Mouse (Mus musculus): Measurements from ENCODE around the gene Mcm3. TPM values are rescaled to one million over a fixed set of nuclear protein-coding genes. Genes with fewer than 3 reads are reported as not detected.

Mcm3 gene
- polyA plus RNA-seq, 1 experiment from 2014 or later = 22.5 TPM

DNA sequence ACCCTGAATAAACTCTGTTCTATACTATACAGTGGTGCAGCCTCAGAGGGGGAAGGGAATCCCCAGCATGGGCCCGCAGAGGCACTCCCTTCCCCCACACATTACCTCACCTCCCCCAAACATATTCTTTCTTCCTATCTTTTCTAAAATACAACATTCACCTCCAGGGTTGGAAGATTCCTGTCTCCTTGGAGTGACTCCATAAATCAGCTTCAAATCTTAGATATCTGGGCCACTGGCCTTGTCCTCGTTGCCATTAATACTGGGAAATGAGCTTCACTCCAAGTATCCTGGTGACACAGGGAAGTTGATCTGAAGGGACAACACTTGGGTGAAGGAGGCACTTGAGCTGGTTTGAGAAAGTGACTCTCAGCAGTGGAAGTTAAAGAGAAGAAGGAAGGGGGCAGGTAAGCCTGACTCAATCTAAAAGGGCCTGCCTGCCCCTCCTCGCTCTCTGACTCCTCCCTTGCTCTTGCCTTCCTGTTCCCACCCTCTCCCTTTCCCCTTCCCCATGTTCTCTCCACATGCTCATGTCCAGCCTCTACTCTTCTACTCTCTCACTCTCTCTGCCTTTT, 16.5 kb upstream of the Mcm3 start:
- Histone ChIP-seq H3K36me3 (ENCODE audit: control insufficient read depth, insufficient read depth, low read length) (no peaks in the 10 kb centered on the region), H3K4me2 (ENCODE audit: low read length) (no peak overlapping the region), H3K9me3 (ENCODE audit: control insufficient read depth, low read length) (peaks cover 2% of the 10 kb centered on the region; the same call in 1 of the 2 replicates), H3K27ac (ENCODE audit: low read depth, low read length) (no peak overlapping the region), H3K9ac (ENCODE audit: low read depth, low read length) (no peak overlapping the region), H3K27me3 (replicated peaks; ENCODE audit: control insufficient read depth, insufficient read depth, low read length) (no peaks in the 10 kb centered on the region), H3K4me3 (ENCODE audit: low read length) (no peak overlapping the region), H3K4me1 (ENCODE audit: control insufficient read depth, insufficient read depth, low read depth, low read length) (no peaks in the 10 kb centered on the region)
- 80% methylated on average over 3 of the region's 3 CpGs for WGBS
- ATAC-seq = no peak

DNA sequence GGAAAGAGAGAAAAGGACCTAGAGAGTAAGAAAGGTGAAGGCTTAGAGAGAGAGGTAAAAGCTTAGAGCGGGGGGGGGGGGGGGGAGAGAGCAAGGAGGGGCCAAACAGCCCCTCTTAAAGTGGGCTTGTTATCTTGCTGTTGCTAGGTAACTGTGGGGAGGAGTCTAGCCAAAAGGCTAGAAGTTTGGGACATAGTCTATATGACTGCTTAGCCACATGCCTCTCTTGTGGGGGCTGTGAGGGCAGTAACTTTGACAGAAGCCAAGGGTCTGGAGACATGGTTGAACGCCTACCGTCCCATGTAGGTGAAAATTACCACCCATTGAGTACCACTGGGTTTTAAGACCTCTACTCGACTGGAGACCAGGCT, 13.0 kb upstream of the Mcm3 start:
- no peak for ATAC-seq
- Histone ChIP-seq H3K9me3 (ENCODE audit: control insufficient read depth, low read length) (peaks cover 2% of the 10 kb centered on the region; the same call in 1 of the 2 replicates), H3K36me3 (ENCODE audit: control insufficient read depth, insufficient read depth, low read length) (no peaks in the 10 kb centered on the region), H3K4me1 (ENCODE audit: control insufficient read depth, insufficient read depth, low read depth, low read length) (no peaks in the 10 kb centered on the region), H3K9ac (ENCODE audit: low read depth, low read length) (no peak overlapping the region), H3K4me2 (ENCODE audit: low read length) (no peak overlapping the region), H3K27me3 (replicated peaks; ENCODE audit: control insufficient read depth, insufficient read depth, low read length) (no peaks in the 10 kb centered on the region), H3K27ac (ENCODE audit: low read depth, low read length) (no peak overlapping the region), H3K4me3 (ENCODE audit: low read length) (no peak overlapping the region)
- 86% methylated on average over 3 of the region's 4 CpGs for WGBS

DNA sequence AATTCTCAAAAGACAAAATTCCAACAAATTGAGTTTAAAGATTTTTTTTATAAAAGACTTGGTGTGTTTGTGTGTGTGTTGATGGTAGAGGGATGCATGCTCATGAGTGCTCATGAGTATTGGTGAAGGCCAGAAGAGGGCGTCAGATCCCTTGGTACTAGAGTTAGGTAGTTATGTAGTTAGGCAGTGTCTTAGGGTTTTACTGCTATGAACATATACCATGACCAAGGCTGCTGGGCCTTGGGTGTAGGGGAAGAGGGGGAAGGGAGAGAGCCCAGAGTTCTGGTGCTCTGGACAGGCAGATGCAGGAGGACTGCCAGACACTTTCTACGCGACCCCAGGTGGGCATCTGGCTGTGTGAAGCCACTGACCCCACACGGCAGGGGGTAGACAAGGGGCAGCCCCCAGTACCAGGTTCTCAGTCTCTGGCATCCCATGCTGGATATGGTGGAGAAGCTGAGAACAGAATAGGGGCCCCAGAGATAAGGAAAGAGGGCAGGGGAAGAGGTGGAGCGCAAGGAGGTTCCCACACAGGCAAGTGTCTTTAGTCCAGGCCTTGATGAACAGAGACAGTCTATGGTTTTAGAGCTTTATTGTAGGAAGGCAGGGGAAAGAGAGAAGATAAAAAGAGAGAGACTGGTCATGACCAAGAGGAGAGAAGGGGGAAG, 12.5 kb upstream of the Mcm3 start:
- no peaks in the 10 kb centered on the region for H3K36me3 ChIP-seq (ENCODE audit: control insufficient read depth, insufficient read depth, low read length)
- WGBS = 75% methylated on average over 5 of the region's 5 CpGs
- no peaks in the 10 kb centered on the region for H3K9me3 ChIP-seq (ENCODE audit: control insufficient read depth, low read length)
- H3K27me3 ChIP-seq (replicated peaks; ENCODE audit: control insufficient read depth, insufficient read depth, low read length) = no peaks in the 10 kb centered on the region
- no peak overlapping the region for H3K9ac ChIP-seq (ENCODE audit: low read depth, low read length)
- H3K4me1 ChIP-seq (ENCODE audit: control insufficient read depth, insufficient read depth, low read depth, low read length) = no peaks in the 10 kb centered on the region
- no peak overlapping the region for H3K4me2 ChIP-seq (ENCODE audit: low read length)
- no peak for ATAC-seq
- no peak overlapping the region for H3K27ac ChIP-seq (ENCODE audit: low read depth, low read length)
- no peak overlapping the region for H3K4me3 ChIP-seq (ENCODE audit: low read length)

DNA sequence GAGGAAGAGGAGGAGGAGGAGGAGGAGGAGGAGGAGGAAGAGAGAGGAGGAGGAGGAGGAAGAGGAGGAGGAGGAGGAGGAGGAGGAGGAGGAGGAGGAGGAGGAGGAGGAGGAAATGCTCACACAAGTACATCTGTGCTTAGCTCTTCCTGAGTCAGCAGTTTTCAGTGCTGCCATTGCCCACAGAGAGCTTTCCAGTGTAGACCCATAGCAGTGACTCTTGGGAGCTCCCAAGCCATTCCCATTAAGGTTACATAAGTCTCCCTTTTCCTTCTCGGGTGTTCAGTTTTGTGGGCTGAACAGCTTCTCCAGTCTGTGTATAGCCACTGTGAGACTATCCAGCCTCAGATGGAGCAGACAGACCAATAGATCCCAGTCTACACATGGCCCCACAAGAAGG, 10.4 kb upstream of the Mcm3 start:
- no peak for ATAC-seq
- no peaks in the 10 kb centered on the region for H3K27me3 ChIP-seq (replicated peaks; ENCODE audit: control insufficient read depth, insufficient read depth, low read length)
- H3K9me3 ChIP-seq (ENCODE audit: control insufficient read depth, low read length) = no peaks in the 10 kb centered on the region
- 67% methylated on average over 1 of the region's 1 CpGs for WGBS
- H3K4me1 ChIP-seq (ENCODE audit: control insufficient read depth, insufficient read depth, low read depth, low read length) = no peaks in the 10 kb centered on the region
- H3K4me3 ChIP-seq (ENCODE audit: low read length) = no peak overlapping the region
- no peak overlapping the region for H3K9ac ChIP-seq (ENCODE audit: low read depth, low read length)
- no peak overlapping the region for H3K4me2 ChIP-seq (ENCODE audit: low read length)
- no peaks in the 10 kb centered on the region for H3K36me3 ChIP-seq (ENCODE audit: control insufficient read depth, insufficient read depth, low read length)
- H3K27ac ChIP-seq (ENCODE audit: low read depth, low read length) = no peak overlapping the region

DNA sequence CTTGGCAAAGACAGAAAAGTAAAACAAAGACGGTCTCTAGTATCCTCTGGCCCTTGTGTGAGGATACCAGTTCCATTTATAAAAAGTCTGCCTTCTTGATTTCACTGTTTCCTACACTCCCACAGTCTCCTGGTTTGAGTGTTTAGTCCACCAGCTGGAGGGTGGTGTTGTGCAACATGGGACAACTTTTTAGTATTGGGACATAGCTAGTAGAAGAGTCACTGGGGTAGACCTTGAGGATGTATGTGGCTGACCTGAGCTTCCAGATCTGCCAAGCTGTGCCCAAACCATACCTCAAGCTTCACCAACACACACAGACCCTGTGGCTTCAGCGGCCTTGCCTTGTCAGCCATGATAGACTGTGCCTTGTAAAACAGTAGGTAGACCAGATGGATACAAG, 7.9 kb upstream of the Mcm3 start:
- no peak overlapping the region for H3K4me3 ChIP-seq (ENCODE audit: low read length)
- 96% methylated on average over 2 of the region's 2 CpGs for WGBS
- H3K9ac ChIP-seq (ENCODE audit: low read depth, low read length) = no peak overlapping the region
- no peaks in the 10 kb centered on the region for H3K4me1 ChIP-seq (ENCODE audit: control insufficient read depth, insufficient read depth, low read depth, low read length)
- no peak overlapping the region for H3K27ac ChIP-seq (ENCODE audit: low read depth, low read length)
- no peaks in the 10 kb centered on the region for H3K27me3 ChIP-seq (replicated peaks; ENCODE audit: control insufficient read depth, insufficient read depth, low read length)
- no peaks in the 10 kb centered on the region for H3K36me3 ChIP-seq (ENCODE audit: control insufficient read depth, insufficient read depth, low read length)
- no peak overlapping the region for H3K4me2 ChIP-seq (ENCODE audit: low read length)
- no peaks in the 10 kb centered on the region for H3K9me3 ChIP-seq (ENCODE audit: control insufficient read depth, low read length)
- no peak for ATAC-seq

DNA sequence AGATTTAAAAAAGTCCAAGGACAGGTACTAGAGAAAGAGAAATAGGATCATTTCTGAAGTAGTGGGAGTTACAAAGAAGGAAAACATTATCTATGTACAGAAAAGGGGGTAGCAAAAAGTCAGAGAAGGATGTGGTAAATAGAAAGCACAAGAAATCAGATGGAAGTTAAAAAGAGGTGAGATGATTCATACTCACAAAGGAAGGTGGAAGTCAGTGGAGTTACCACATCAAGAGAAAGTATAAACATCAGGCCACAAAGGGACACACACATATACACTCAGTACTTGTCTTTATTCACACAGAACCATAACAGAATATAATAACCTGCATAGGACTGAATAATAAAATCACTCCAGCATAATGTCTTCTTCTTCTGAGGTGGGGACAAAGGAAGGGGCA, 4.9 kb upstream of the Mcm3 start:
- H3K4me3 ChIP-seq (ENCODE audit: low read length) = no peak overlapping the region

DNA sequence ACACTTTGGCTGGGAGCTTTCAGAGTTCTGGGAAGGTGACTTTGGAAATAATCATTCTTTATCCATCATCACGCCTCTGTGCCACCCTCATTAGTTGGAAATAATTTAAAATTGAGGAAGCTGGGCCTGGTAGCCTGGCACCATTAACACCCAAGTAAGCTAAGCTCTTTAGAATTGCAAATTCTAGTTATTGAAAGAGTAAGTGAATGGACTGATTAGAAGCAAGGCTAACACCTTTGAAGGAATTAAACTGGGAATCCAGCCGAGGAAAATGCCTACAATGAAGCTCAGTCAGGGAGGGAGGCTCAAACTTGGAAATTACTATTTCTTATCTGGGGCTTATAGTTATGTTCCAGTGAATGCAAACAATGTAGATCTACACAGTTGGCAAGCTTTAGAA, 3.8 kb upstream of the Mcm3 start:
- Histone ChIP-seq H3K9ac (ENCODE audit: low read depth, low read length) (no peak overlapping the region), H3K27ac (ENCODE audit: low read depth, low read length) (no peak overlapping the region), H3K36me3 (ENCODE audit: control insufficient read depth, insufficient read depth, low read length) (no peaks in the 10 kb centered on the region), H3K4me2 (ENCODE audit: low read length) (no peak overlapping the region), H3K27me3 (replicated peaks; ENCODE audit: control insufficient read depth, insufficient read depth, low read length) (no peaks in the 10 kb centered on the region), H3K9me3 (ENCODE audit: control insufficient read depth, low read length) (no peaks in the 10 kb centered on the region), H3K4me3 (ENCODE audit: low read length) (no peak overlapping the region), H3K4me1 (ENCODE audit: control insufficient read depth, insufficient read depth, low read depth, low read length) (peaks cover 2% of the 10 kb centered on the region; the same call in 1 of the 2 replicates)
- WGBS = 63% methylated on average over 2 of the region's 2 CpGs
- ATAC-seq = no peak

More for the DNA sequence above, 4.9 kb upstream of the Mcm3 start:
- Histone ChIP-seq H3K27ac (ENCODE audit: low read depth, low read length) (no peak overlapping the region), H3K9me3 (ENCODE audit: control insufficient read depth, low read length) (no peaks in the 10 kb centered on the region), H3K9ac (ENCODE audit: low read depth, low read length) (no peak overlapping the region), H3K4me2 (ENCODE audit: low read length) (no peak overlapping the region), H3K27me3 (replicated peaks; ENCODE audit: control insufficient read depth, insufficient read depth, low read length) (no peaks in the 10 kb centered on the region), H3K36me3 (ENCODE audit: control insufficient read depth, insufficient read depth, low read length) (no peaks in the 10 kb centered on the region), H3K4me1 (ENCODE audit: control insufficient read depth, insufficient read depth, low read depth, low read length) (no peaks in the 10 kb centered on the region)
- no peak for ATAC-seq

DNA sequence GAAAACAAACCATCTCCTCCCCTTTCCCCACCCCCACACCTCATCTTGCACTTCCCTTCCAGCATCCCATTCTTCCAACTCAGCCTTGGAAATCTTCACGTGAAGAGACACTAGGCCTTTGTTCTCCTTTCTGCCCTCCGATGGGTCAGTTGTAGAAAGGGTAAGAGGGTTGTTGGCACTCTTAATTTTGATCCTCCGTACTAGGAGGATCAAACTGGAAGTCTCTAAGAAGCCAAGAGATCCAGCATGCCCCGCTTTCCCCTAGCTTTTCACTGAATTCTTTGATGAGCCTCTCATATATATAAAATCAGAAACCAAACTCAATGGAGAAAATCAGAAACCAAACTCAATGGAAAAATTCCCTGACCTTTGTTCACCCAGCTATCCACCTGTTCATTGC, 3.4 kb upstream of the Mcm3 start:
- no peak overlapping the region for H3K4me2 ChIP-seq (ENCODE audit: low read length)
- ATAC-seq = no peak

DNA sequence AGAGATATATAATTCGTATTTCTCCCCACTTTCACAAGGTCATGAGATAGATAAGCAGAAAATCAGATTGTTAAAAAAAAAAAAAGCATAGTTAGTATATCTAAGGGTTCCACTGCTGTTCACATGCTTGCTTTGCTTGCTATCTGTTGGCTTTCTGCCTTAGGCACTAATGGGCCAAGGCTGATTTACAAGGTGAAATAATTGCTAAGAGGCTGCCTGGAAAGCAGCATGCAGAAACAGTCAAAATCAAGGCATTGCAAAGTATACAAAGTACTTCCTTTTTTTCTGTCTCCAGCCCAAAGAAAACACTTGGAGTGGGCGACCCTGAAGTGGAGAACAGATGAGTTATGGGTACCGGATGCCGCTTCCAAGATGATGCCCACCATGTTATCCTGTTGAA, 847 bp upstream of the Mcm3 start:
- Histone ChIP-seq H3K9me3 (ENCODE audit: control insufficient read depth, low read length) (no peaks in the 10 kb centered on the region), H3K27me3 (replicated peaks; ENCODE audit: control insufficient read depth, insufficient read depth, low read length) (no peaks in the 10 kb centered on the region), H3K4me1 (ENCODE audit: control insufficient read depth, insufficient read depth, low read depth, low read length) (peaks cover 2% of the 10 kb centered on the region; the same call in 1 of the 2 replicates), H3K4me3 (ENCODE audit: low read length) (no peak overlapping the region), H3K4me2 (ENCODE audit: low read length) (no peak overlapping the region), H3K27ac (ENCODE audit: low read depth, low read length) (no peak overlapping the region), H3K36me3 (ENCODE audit: control insufficient read depth, insufficient read depth, low read length) (no peaks in the 10 kb centered on the region), H3K9ac (ENCODE audit: low read depth, low read length) (no peak overlapping the region)
- WGBS = 90% methylated on average over 4 of the region's 4 CpGs
- no peak for ATAC-seq

More for the DNA sequence above, 3.4 kb upstream of the Mcm3 start:
- peaks cover 2% of the 10 kb centered on the region; the same call in 1 of the 2 replicates for H3K4me1 ChIP-seq (ENCODE audit: control insufficient read depth, insufficient read depth, low read depth, low read length)
- H3K4me3 ChIP-seq (ENCODE audit: low read length) = no peak overlapping the region
- no peaks in the 10 kb centered on the region for H3K36me3 ChIP-seq (ENCODE audit: control insufficient read depth, insufficient read depth, low read length)
- no peak overlapping the region for H3K27ac ChIP-seq (ENCODE audit: low read depth, low read length)
- H3K27me3 ChIP-seq (replicated peaks; ENCODE audit: control insufficient read depth, insufficient read depth, low read length) = no peaks in the 10 kb centered on the region
- H3K9me3 ChIP-seq (ENCODE audit: control insufficient read depth, low read length) = no peaks in the 10 kb centered on the region
- H3K9ac ChIP-seq (ENCODE audit: low read depth, low read length) = no peak overlapping the region
- WGBS = 46% methylated on average over 4 of the region's 4 CpGs

All from hindbrain, embryonic 16.5 days (tissue).